In the genomic region with DNA sequence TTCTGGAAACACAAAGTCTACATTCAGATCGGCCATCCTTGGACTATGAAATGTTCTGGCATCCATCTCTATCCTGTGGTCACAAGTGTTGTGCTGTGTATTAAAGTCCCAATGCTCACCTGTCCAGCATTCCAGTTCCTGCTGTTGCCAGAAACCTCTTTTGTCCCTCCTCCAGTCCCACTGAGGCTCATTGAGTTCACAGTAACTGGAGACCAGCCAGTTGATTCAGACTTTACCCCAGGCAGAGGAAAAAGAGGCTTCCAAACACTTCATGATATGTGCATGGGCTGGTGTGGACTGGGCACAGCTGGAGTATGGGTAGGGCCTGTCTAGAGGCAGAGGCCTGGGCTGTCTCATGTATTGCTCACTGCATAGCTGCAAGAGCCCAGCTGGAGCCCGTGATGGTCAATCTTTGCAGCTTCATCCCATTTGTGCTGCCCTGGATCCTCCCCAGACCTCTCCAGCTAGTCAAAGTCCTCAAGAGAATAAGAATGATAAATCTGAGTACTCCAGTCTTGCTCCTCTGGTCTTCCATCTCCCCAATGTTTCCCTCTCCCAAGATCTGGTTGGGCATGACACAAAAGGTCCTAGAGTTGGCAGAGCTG, we compare ENCODE assay signal across 13 mouse cellular contexts. TPM values are rescaled to one million over a fixed set of nuclear protein-coding genes. Genes with fewer than 3 reads are reported as not detected.
DNase-seq lines count a peak whose midpoint lies in the region; ATAC-seq and TF ChIP-seq lines count a peak whose summit lies in the region.
"Had no signal": no experiment of that assay in that cellular context is flagged by ENCODE, and none has a peak within 500 bp of the region (broad histone marks: within the 10 kb centered on the region; RNA-seq: fewer than 3 reads in every experiment).

No protein-coding gene starts in this region.

- peak; percentile 91 for DNase-seq in heart, adult 11 months
- DNase-seq in heart, adult 2 months: no peak
- DNase-seq in kidney, adult 8-10 months: peak; percentile 10 to 39
- DNase-seq in kidney, adult 18-20 months: no peak
- no peak for DNase-seq in intestine, embryonic 14.5 days (ENCODE audit: low spot score)
- peak; percentile 20 for DNase-seq in liver, postnatal 0 days
- no peak for DNase-seq in ovary, postnatal 10 days (ENCODE audit: low spot score)
- no peak for DNase-seq in adrenal gland, postnatal 36 days

- WGBS in heart, adult 2 months: 71% methylated on average over 2 of the region's 2 CpGs
- 67% methylated on average over 2 of the region's 2 CpGs for WGBS in intestine, embryonic 14.5 days
- 73% methylated on average over 2 of the region's 2 CpGs for WGBS in liver, postnatal 0 days (ENCODE audit: insufficient replicate concordance)

- TF ChIP-seq EP300 in heart, adult 2 months (IDR thresholded peaks at IDR 0.05; ENCODE audit: insufficient read depth, low read depth, low read length): no peak
- no peak for TF ChIP-seq EP300 in liver, postnatal 0 days (IDR thresholded peaks at IDR 0.05; ENCODE audit: low read depth)

- peak; percentile 41 for ATAC-seq in intestine, embryonic 14.5 days (replicated peaks; ENCODE audit: low FRiP score, low TSS enrichment, low read depth)
- ATAC-seq in liver, postnatal 0 days: peak; percentile 59

- no peak overlapping the region; the same call in 1 of the 2 replicates for H3K27ac ChIP-seq in heart, adult 2 months
- H3K27ac ChIP-seq in intestine, embryonic 14.5 days (ENCODE audit: low read depth): no peak overlapping the region
- H3K27ac ChIP-seq in liver, postnatal 0 days (ENCODE audit: low read depth): peak overlapping the region; percentile 79
- H3K27ac ChIP-seq: embryonic facial prominence, embryonic 12.5 days; limb, embryonic 12.5 days; midbrain, embryonic 12.5 days had no signal

- TF ChIP-seq CTCF in heart, adult 2 months (IDR thresholded peaks at IDR 0.05): no peak
- no peak for TF ChIP-seq CTCF in liver, postnatal 0 days (IDR thresholded peaks at IDR 0.05; ENCODE audit: low read depth)

- no peak for TF ChIP-seq POLR2A in heart, adult 2 months (IDR thresholded peaks at IDR 0.05; ENCODE audit: insufficient read depth, low read depth, low read length)

- no peaks in the 10 kb centered on the region for H3K27me3 ChIP-seq in heart, adult 2 months (ENCODE audit: control insufficient read depth, insufficient read depth, low read length)
- H3K27me3 ChIP-seq in intestine, embryonic 14.5 days (replicated peaks; ENCODE audit: control insufficient read depth, insufficient read depth, low read length): no peaks in the 10 kb centered on the region
- no peaks in the 10 kb centered on the region for H3K27me3 ChIP-seq in liver, postnatal 0 days (ENCODE audit: insufficient read depth, low read length)
- H3K27me3 ChIP-seq: embryonic facial prominence, embryonic 12.5 days had no signal

- H3K4me1 ChIP-seq in heart, adult 2 months (ENCODE audit: control insufficient read depth, insufficient read depth, low read length): peaks cover 2% of the 10 kb centered on the region; the same call in 1 of the 2 replicates
- H3K4me1 ChIP-seq in intestine, embryonic 14.5 days (replicated peaks; ENCODE audit: control insufficient read depth, insufficient read depth, low read length): peaks cover 8% of the 10 kb centered on the region; the same call in 1 of the 2 replicates
- H3K4me1 ChIP-seq in liver, postnatal 0 days (ENCODE audit: insufficient read depth): peaks cover 18% of the 10 kb centered on the region

- no peaks in the 10 kb centered on the region for H3K36me3 ChIP-seq in heart, adult 2 months (ENCODE audit: control insufficient read depth, insufficient read depth, low read length)
- peaks cover 47% of the 10 kb centered on the region for H3K36me3 ChIP-seq in intestine, embryonic 14.5 days (ENCODE audit: control insufficient read depth, insufficient read depth, low read length)
- H3K36me3 ChIP-seq in liver, postnatal 0 days (replicated peaks; ENCODE audit: insufficient read depth, low read length): peaks cover 27% of the 10 kb centered on the region

- peak overlapping the region; percentile 45; the same call in 1 of the 2 replicates for H3K4me2 ChIP-seq in intestine, embryonic 14.5 days (ENCODE audit: low read length)
- H3K4me2 ChIP-seq in liver, postnatal 0 days (ENCODE audit: low read depth, low read length): peak overlapping the region; percentile 68; the same call in 1 of the 2 replicates

- H3K79me2 ChIP-seq in heart, adult 2 months (replicated peaks; ENCODE audit: control insufficient read depth, insufficient read depth, low read length): no peaks in the 10 kb centered on the region

- intact Hi-C loops in heart, adult 2 months (cut with DNase I): no loop called here

- no peak overlapping the region for H3K4me3 ChIP-seq in heart, adult 2 months
- H3K4me3 ChIP-seq in intestine, embryonic 14.5 days (ENCODE audit: low read depth, low read length): no peak overlapping the region
- H3K4me3 ChIP-seq in liver, postnatal 0 days (ENCODE audit: low read depth, low read length): no peak overlapping the region
- H3K4me3 ChIP-seq: embryonic facial prominence, embryonic 12.5 days; midbrain, embryonic 12.5 days had no signal

- no peaks in the 10 kb centered on the region for H3K9me3 ChIP-seq in intestine, embryonic 14.5 days (ENCODE audit: control insufficient read depth, low read length)
- H3K9me3 ChIP-seq in liver, postnatal 0 days (ENCODE audit: low read length): no peaks in the 10 kb centered on the region
- H3K9me3 ChIP-seq: embryonic facial prominence, embryonic 12.5 days; limb, embryonic 12.5 days; midbrain, embryonic 12.5 days had no signal

- H3K9ac ChIP-seq in heart, adult 2 months (ENCODE audit: low read depth, low read length): no peak overlapping the region
- H3K9ac ChIP-seq in intestine, embryonic 14.5 days (ENCODE audit: low read length): no peak overlapping the region
- H3K9ac ChIP-seq in liver, postnatal 0 days (replicated peaks): peak overlapping the region; percentile 8; the same call in 1 of the 2 replicates
- H3K9ac ChIP-seq: embryonic facial prominence, embryonic 12.5 days; limb, embryonic 12.5 days; midbrain, embryonic 12.5 days had no signal

RNA-seq across cellular contexts. Expression of gene Tm6sf2, which starts 0.8 kb away (rescaled TPM):
- total RNA-seq in heart, adult 2 months (2021): under 1 TPM; 0.64 to 0.94 TPM
- polyA plus RNA-seq in heart, adult 2 months (2012; rRNA removed): 2.7 and 3.1 TPM in 2 replicates
- polyA plus RNA-seq in intestine, embryonic 14.5 days (2014; fragmentation: Nextera tagmentation; extraction: Ambion mirVana): 1.9 and 3.0 TPM in 2 replicates
- 32.5 and 38.7 TPM in 2 replicates for polyA plus RNA-seq in liver, postnatal 0 days (2015; fragmentation: Nextera tagmentation; extraction: Ambion mirVana)
- 1 to 10 TPM in 1 of 2 experiments, under 1 TPM in 1; 0.56 to 1.1 TPM for total RNA-seq in adrenal gland, postnatal 36 days (2021)
- total RNA-seq: granulocyte monocyte progenitor cell, adult 5-6 weeks had no signal

RNA-seq across cellular contexts. Expression of gene Hapln4, which starts 11.3 kb away (rescaled TPM):
- under 1 TPM in 1 of 2 experiments, not detected in 1; 0.10 TPM for total RNA-seq in heart, adult 2 months (2021)
- 0.15 and 0.16 TPM in 2 replicates for polyA plus RNA-seq in heart, adult 2 months (2012; rRNA removed)
- not detected in 2 replicates for polyA plus RNA-seq in intestine, embryonic 14.5 days (2014; fragmentation: Nextera tagmentation; extraction: Ambion mirVana)
- 0.02 TPM in 1 of 2 replicates, not detected in the other for polyA plus RNA-seq in liver, postnatal 0 days (2015; fragmentation: Nextera tagmentation; extraction: Ambion mirVana)
- total RNA-seq in adrenal gland, postnatal 36 days (2021): under 1 TPM; 0.33 to 0.50 TPM
- total RNA-seq: granulocyte monocyte progenitor cell, adult 5-6 weeks; MEL had no signal
- polyA plus RNA-seq: limb, embryonic 12.5 days had no signal

RNA-seq across cellular contexts. Expression of gene Sugp1, which starts 29.3 kb away (rescaled TPM):
- total RNA-seq in heart, adult 2 months (2021): 10 to 100 TPM; 15.8 to 19.6 TPM
- polyA plus RNA-seq in heart, adult 2 months (2012; rRNA removed): 6.7 and 10.6 TPM in 2 replicates
- polyA plus RNA-seq in intestine, embryonic 14.5 days (2014; fragmentation: Nextera tagmentation; extraction: Ambion mirVana): 34.2 and 34.4 TPM in 2 replicates
- polyA plus RNA-seq in liver, postnatal 0 days (2015; fragmentation: Nextera tagmentation; extraction: Ambion mirVana): 11.7 and 11.8 TPM in 2 replicates
- total RNA-seq in adrenal gland, postnatal 36 days (2021): 10 to 100 TPM; 30.9 to 31.5 TPM

RNA-seq across cellular contexts. Expression of gene Mau2, which starts 29.4 kb away (rescaled TPM):
- total RNA-seq in heart, adult 2 months (2021): 10 to 100 TPM; 30.1 to 32.6 TPM
- polyA plus RNA-seq in heart, adult 2 months (2012; rRNA removed): 33.2 and 46.9 TPM in 2 replicates
- 46.9 and 54.5 TPM in 2 replicates for polyA plus RNA-seq in intestine, embryonic 14.5 days (2014; fragmentation: Nextera tagmentation; extraction: Ambion mirVana)
- 11.1 and 12.2 TPM in 2 replicates for polyA plus RNA-seq in liver, postnatal 0 days (2015; fragmentation: Nextera tagmentation; extraction: Ambion mirVana)
- 10 to 100 TPM; 56.7 to 63.4 TPM for total RNA-seq in adrenal gland, postnatal 36 days (2021)

RNA-seq across cellular contexts. Expression of gene Ncan, which starts 48.7 kb away (rescaled TPM):
- under 1 TPM in 1 of 2 experiments, not detected in 1; 0.02 TPM for total RNA-seq in heart, adult 2 months (2021)
- polyA plus RNA-seq in heart, adult 2 months (2012; rRNA removed): 0.08 and 0.18 TPM in 2 replicates
- 1.9 TPM in 2 replicates for polyA plus RNA-seq in intestine, embryonic 14.5 days (2014; fragmentation: Nextera tagmentation; extraction: Ambion mirVana)
- polyA plus RNA-seq in liver, postnatal 0 days (2015; fragmentation: Nextera tagmentation; extraction: Ambion mirVana): not detected in 2 replicates
- total RNA-seq in adrenal gland, postnatal 36 days (2021): under 1 TPM; 0.23 to 0.46 TPM
- total RNA-seq: granulocyte monocyte progenitor cell, adult 5-6 weeks; MEL had no signal

Comparison
In these comparisons a context has a peak if more than half of its experiments do, and no peak if none do; other contexts are left out.
1. DNase-seq: peak in heart, adult 11 months (single experiment), kidney, adult 8-10 months (2 of 2) and liver, postnatal 0 days (single experiment); none in heart, adult 2 months (0 of 2), kidney, adult 18-20 months (single experiment), intestine, embryonic 14.5 days (single experiment), ovary, postnatal 10 days (single experiment) and adrenal gland, postnatal 36 days (0 of 2).